Mouse (Mus musculus) central nervous system, embryonic 11.5 days (tissue): Measurements from ENCODE around the gene Pms1. TPM values are rescaled to one million over a fixed set of nuclear protein-coding genes. Genes with fewer than 3 reads are reported as not detected.

Experiments used
- polyA plus RNA-seq: library from polyadenylated mRNA; depleted of rRNA; stranded (reverse); fragments of >200 nt; gene quantifications from 2 replicates; pipeline ENCODE4 v1.2.3, GENCODE M21; 2012; rRNA removed

Gene Pms1
- 12.9 and 14.2 TPM in 2 replicates for polyA plus RNA-seq

DNA sequence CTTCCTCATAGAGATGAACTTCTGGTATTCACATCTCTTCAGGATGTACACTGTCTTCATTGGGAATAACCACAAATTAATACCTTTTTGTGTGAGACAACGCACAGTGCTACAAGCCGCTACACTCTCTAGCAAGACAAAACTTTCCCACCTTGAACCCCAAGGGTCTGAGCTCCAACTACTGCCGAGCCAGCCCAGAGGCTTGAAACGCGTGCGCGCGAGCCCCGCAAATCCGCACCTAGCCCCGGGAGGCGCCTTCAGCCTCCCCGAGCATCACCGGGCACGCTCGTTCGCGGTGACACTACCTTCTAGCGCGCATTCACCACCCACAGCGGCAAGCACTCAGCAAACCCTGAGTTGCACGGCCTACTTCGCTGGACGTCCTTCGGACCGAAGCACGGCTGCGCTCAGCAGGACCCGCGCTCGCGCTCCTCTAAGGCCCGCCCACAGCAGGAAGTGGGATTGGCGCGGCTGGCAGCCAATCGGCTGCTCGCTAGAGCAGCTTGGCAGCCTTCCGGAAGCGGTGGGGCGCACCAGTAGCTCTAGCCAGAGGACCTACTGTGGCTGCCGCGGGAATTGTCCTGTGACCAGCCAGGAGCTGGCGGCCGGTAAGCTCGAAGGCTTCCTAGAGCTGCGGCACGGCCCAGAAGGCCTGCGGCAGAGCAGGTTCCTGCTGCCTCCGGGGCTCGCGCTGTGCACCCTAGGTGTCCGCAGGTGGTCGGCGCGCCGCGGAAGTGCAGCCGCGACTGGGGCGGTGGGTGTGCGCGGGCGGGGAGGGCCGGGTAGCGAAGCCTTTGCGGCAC is at the start of gene Pms1, which contains the start of the genes Ormdl1 and Gm28778:
Pms1 (minus strand) TSS at position 438 of the 803 bp plus-strand sequence.
Ormdl1 (plus strand) TSS at position 515 of the 803 bp plus-strand sequence.
Gm28778 (plus strand) TSS at position 531 of the 803 bp plus-strand sequence.

DNA sequence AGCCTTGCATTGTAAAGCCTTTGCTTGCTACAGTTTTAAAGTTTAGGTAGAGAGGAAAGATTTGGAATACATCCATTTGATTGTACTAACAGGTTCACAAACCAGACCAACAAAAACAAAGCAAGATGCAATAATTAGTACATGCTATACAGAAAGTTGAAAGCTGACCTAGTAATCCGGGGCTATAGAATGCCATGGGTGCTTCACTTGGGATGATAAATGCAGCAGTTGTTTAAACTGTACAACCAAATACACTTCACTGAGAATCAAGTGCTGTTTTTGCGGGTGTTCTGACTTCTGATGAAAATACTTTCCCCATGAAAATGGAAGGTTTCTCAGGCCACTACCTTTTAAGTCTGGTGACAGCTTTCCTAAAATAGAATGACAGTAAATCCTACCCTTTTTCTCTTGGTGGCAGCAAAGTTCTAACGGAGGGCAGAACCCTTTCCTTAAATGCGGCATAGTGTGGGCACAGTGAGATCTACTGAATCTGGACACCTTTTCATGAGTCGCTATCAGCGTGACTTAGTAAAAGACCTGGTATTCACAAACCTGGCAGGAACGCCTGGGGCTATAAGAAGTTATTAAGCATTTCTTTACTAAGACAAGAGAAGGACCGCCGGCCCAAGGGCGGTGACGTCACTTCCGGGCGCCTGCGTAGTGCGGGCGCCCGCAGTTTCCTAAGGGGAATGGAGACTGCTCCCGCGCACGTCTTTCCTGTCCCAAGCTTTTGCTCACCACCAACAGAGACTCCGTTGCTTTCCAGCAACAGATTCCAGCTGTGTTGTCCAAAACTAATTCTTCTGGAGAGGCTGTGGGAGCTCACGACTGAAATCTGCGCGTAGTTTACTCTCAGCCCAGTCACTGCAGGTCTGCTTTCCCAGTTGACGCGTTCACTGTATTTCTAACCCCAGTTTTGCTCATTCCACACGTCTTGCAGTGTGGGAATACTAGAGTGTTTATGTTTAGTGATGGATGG is 16.5 kb upstream of the Pms1 start, which contains the start of gene Osgepl1:
Osgepl1 (plus strand) TSS at position 636 of the 979 bp plus-strand sequence.

DNA sequence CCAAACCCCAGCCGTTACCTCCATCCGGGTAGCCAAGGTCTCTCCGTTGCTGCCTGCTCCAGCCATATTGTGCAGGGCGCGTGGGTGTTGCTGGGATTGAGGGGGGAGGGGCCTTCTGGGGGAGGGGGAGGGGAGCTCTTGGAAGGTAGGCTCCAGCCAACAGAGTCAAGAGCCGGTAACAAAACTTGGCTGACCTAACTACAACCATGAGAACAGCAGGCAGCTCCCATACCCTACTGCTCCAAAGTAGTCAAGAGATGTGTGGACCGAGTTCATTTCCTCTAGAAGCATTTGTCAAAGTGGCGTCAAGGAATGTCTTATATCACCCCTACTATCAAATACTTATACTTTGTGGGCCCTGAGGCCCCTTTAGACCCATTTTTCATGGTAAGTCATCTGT is 109.3 kb downstream of the Pms1 start, which contains the start of gene 1700019A02Rik:
1700019A02Rik (minus strand) TSS at position 101 of the 400 bp plus-strand sequence.

Other genes starting within 250 kb of the Pms1 start
- gene Mstn, start 235.4 kb downstream of the Pms1 start, polyA plus RNA-seq: 0.41 and 2.2 TPM in 2 replicates
- gene 1700019A02Rik, start 109.4 kb downstream of the Pms1 start, polyA plus RNA-seq: 0.20 and 0.29 TPM in 2 replicates
- gene Ormdl1, start 77 bp upstream of the Pms1 start, polyA plus RNA-seq: 28.9 and 47.4 TPM in 2 replicates
- gene Gm28778, start 93 bp upstream of the Pms1 start, polyA plus RNA-seq: 1.3 and 2.3 TPM in 2 replicates
- 15.3 and 24.0 TPM in 2 replicates for gene Osgepl1, start 16.6 kb upstream of the Pms1 start, polyA plus RNA-seq
- gene Asdurf, start 55.6 kb upstream of the Pms1 start, polyA plus RNA-seq: not detected in 2 replicates
- 0.42 and 0.61 TPM in 2 replicates for gene Gm28551, start 55.6 kb upstream of the Pms1 start, polyA plus RNA-seq
- gene Asnsd1, start 55.7 kb upstream of the Pms1 start, polyA plus RNA-seq: 58.2 and 58.8 TPM in 2 replicates